Mouse (Mus musculus): ENCODE results near the gene Abcc5. TPM values are rescaled to one million over a fixed set of nuclear protein-coding genes. Genes with fewer than 3 reads are reported as not detected.
"Not testable (repeated sequence)": the region's sequence is repeated elsewhere in the genome, so short reads cannot be mapped to it uniquely, and the experiment has no call there.

Abcc5 gene
- total RNA-seq, 2 experiments from 2014 or later = 32.2 to 34.5 TPM

DNA sequence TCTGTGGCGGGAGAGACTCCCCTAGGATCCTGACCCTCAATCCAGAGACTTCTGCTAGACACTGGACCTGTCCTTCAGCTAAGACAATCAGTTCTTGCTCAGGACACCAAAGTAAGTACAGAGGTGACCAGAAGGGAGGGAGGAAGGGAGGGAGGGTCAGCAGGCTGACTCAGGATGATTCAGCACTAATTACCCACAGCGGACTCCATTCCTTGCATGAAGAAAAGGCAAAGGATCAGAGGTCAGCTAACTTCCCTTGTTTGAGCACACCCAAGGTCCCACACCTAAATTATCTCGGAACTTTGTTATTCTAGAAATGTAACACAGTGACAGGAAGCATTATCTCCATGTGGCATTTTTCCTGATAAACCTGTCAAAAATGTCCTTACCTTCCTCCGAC lies 54.5 kb downstream of the Abcc5 start:
- intact Hi-C loops (cut with DNase I) = no loop called here
- DNase-seq = no peak

GRCm38 (mm10) chr16:20368221-20368620 lies 58.0 kb downstream of the Abcc5 start:
- DNase-seq = no peak
- intact Hi-C loops (cut with DNase I) = no loop called here

- intact Hi-C loops (cut with DNase I) = no loop called here
- DNase-seq = no peak
Observed at GRCm38 (mm10) chr16:20362121-20362520, 64.1 kb downstream of the Abcc5 start.

DNA sequence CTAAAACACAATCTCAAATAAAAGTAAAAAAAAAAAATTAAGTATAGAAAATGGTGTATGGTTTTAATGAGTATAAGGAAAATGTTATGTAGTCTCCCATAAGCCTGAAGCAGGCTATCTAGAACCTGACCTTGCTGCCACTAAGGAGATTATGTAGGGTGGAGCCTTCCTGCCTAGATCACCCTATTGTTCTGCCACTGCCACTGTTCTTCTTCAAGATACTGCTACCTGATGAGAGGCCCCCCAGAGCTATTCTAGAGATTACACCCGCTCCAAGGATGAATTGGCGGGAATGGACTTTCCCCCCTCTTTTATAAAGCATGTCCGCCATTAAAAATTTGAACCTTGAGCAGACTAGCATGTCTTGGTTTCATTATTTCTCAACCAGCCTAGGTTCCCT lies 64.7 kb downstream of the Abcc5 start:
- DNase-seq; intact Hi-C loops (cut with DNase I): not testable (repeated sequence)

DNA sequence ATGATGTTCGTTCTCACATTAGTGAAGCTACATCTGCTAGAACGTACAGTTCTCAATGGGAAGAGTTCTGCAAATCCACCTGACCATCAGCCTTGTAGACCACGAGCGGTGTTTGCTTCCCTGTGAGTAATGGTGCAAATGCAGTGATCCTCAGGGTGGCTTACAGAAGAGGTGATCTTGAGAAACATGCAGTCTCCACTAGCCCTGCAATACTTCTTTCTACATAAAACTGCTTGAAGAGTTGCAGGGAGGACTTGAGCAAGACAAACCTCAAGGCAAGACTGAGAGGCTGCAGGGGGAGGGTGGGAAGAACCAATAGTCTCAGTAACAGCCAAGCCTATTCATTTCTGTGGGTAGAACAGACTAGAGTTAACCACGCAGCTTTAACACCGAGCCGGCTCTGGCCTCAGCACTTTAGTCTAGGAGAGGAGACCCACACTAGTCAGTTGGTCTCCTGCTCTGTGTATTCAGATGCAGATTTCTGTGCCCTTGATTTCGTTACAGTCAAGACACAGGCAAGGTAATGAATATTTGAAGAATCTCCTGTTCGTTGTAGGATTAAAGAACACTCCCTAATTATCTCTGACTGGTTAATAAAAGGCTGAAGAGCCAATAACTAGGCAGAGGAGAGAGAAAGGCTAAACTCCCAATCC lies 66.4 kb downstream of the Abcc5 start:
- no peak for DNase-seq
- intact Hi-C loops (cut with DNase I) = no loop called here

GRCm38 (mm10) chr16:20357837-20358236 lies 68.4 kb downstream of the Abcc5 start:
- no peak for DNase-seq
- intact Hi-C loops (cut with DNase I) = no loop called here

DNA sequence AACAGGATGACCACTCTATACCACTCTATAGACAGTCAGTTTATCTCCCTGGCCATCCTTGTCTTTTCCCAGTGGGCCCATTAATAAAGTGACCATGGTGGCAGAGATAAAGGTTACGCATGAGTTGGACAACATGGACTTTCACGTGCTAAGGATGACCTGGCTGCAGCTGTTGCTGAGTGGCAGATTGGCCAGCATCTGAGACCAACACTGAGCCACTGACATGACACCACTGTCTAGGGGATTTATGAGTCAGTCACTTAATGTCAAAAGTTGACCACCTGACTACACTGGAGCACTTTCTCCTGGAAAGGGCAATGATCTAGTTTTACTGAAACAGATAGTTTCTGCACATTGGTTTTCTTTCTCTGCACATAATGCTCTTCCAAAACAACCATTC lies 71.4 kb downstream of the Abcc5 start:
- intact Hi-C loops (cut with DNase I) = no loop called here
- no peak for DNase-seq

- intact Hi-C loops (cut with DNase I) = no loop called here
- DNase-seq = no peak
Observed at GRCm38 (mm10) chr16:20354011-20354410, 72.2 kb downstream of the Abcc5 start.

GRCm38 (mm10) chr16:20345464-20345863 lies 80.7 kb downstream of the Abcc5 start:
- DNase-seq = no peak
- intact Hi-C loops (cut with DNase I) = no loop called here

DNA sequence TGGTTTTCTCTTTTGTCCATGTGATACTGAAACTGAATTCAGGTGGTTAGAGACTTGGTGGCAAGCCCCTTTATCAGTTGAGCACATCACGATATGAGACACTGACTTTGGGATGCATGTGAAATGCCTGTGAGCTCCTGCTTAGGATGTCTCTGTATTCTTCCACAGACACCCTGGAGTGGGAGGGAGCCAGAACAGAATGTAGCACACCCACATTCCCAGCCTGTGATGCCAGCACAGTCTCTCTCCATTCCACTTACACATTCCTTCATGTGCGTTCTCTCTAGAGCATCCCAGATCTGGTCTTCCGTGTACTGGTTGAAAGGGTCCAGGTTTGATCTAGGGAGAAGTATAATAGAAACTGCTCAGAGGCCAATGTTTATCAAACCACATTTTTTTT lies 87.6 kb downstream of the Abcc5 start:
- intact Hi-C loops (cut with DNase I) = no loop called here
- no peak for DNase-seq

GRCm38 (mm10) chr16:20334918-20335317 lies 91.3 kb downstream of the Abcc5 start:
- intact Hi-C loops (cut with DNase I) = no loop called here
- DNase-seq = no peak

DNA sequence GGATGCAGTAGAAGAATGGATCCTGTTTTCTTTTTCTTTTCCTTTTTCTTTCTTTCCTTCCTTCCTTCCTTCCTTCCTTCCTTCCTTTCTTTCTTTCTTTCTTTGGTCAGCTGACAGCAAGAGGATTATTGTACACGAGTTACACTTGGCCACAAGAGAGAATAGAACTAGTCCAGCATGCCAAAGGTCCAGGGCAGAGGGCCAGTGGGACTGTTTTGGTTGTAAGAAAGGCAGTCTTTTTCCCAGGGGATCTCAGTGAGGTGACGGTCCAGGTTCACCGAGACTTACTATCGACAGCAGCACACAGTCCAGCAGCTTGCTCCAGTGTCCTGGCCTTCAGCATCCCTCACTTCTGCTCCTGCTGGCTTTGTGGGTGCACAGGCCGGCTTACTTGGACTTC lies 97.9 kb downstream of the Abcc5 start:
- intact Hi-C loops (cut with DNase I) = no loop called here
- no peak for DNase-seq

GRCm38 (mm10) chr16:20325286-20325685 lies 100.9 kb downstream of the Abcc5 start, which contains the start of gene Cyp2ab1:
Gene Cyp2ab1, minus strand, starts transcription at chr16:20325404.
- intact Hi-C loops (cut with DNase I) = no loop called here
- no peak for DNase-seq

DNA sequence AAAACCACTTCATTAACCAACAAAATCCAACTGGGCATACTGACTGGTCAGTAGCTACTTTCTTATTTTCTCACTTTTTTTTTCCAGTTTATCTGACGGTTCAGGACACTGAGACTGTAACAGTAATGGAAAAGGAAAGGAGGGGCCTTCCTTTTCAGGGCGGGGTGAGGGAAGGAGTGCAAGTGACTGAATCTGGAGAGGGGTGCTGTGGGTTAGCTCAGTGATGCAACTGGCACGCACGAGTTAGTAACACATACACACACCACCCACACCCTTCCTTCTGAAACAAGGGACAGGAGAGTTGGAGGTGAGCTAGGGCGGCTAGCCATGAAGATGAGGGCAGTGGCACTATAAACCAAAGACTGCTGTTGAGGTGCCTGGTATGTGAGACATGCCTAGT lies 102.3 kb downstream of the Abcc5 start:
- DNase-seq = no peak
- intact Hi-C loops (cut with DNase I) = no loop called here

GRCm38 (mm10) chr16:20322274-20322673 lies 103.9 kb downstream of the Abcc5 start:
- intact Hi-C loops (cut with DNase I) = no loop called here
- no peak for DNase-seq

- no peak for DNase-seq
Observed at GRCm38 (mm10) chr16:20316770-20317169, 109.4 kb downstream of the Abcc5 start.

DNA sequence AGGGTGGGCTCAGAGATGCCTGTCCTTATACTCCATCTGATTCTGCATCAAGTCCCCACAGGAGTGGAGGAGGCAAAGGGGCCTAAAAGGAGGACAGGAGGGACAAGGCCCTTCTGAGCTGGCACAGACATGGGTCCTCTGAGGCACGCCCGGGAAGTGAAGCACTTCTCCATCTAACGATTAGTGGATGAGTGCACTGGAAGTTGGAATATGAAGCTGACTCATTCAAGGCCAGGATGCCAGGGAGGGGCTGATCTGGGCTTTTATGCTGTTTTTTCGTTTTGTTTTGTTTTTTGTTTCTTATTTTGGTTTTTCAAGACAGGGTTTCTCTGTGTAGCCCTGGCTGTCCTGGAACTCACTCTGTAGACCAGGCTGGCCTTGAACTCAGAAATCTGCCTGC lies 110.9 kb downstream of the Abcc5 start:
- no peak for DNase-seq
- intact Hi-C loops (cut with DNase I) = no loop called here

More at GRCm38 (mm10) chr16:20316770-20317169, 109.4 kb downstream of the Abcc5 start:
- intact Hi-C loops (cut with DNase I) = no loop called here

DNA sequence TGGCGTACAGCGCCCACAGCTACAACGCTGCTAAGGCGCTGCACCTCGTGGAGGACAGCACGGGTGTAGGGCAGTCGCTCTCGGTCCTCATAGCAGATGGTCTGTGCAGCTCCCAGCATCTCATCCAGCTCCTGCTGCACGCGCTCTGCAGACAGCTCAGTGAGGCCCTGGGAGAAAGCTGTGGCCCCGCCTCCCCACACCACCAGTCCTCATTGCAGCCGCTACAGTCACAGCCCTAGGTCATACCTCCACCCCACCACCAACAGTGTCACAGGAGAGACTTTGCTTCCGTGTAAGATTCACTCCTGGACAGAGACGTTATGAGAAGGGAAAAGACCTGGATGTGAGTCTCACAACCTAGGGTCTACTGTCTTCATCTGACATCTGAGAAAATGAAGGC lies 113.9 kb downstream of the Abcc5 start:
- DNase-seq = no peak
- intact Hi-C loops (cut with DNase I) = no loop called here

DNA sequence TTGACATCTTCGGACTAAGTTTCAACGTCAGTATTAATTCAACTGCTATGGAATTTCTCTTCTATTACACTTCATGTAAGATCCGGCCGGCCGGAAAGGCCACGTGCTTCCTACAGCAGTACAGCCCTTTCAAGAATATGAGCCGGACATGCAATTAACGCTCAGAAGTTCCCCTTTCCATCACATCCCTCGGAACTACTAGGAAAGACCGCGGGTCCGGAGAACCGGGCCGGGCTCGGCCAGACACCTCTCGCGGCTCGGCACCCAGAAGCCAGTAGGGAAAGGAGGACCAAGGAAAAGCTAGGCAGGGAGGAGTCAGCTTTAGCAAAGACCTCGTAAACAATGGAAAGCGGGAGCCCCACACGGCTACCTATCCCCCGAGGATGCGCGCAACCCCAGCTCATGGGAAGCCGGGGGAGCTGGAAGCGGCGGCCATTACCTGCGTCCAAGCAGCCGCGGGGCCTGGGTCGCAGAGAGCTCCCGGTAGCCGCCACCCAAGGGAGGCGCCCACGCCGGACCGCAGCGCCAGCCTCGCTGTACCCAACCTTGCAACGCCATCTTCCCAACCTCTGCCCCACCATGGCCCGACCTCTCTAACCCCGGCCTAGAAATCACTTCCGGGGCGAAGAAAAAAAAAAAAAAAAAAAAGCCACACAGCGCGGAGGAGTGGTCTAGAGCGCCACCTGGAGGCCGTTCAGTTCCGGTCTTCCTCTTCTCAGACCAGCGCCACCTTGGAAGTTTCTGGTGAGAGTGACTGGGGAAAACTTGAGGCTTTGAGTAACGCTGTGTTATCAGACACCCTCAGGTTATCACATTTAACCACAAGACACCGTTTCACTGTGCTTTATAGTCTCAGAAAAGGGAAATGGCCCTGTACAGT lies 124.2 kb downstream of the Abcc5 start, which contains the start of gene Parl:
Parl (minus strand) TSS at position 618 of the 880 bp plus-strand sequence.
- intact Hi-C loops (cut with DNase I) = loop anchor here (1.0 to 10.0 kb wide), 4 partner anchors 89 to 577 kb away; partner anchors contain the start of gene Abcc5
- peak; percentile 81 to 87 for DNase-seq

DNA sequence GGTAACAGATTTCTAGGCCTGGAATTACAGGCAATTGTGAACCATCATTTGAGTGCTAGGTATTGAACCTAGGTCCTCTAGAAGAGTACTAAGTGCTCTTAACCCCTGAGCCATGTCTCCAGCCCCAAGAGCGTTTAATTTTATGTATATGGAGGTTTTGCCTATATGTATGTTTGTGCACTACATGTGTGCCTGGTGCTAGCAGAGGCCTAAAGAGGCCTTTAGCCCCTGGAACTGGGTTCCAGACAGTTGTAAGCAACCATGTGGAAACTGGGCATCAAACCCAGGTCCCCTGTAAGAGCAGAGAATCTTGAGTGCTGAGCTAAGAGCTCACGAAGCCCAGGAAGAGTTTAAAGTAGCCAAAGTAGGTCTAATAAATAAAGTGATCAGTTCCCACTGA lies 126.1 kb downstream of the Abcc5 start:
- intact Hi-C loops (cut with DNase I) = loop anchor here (5.0 to 10.0 kb wide), 3 partner anchors 127 to 575 kb away; partner anchors contain the start of gene Abcc5
- no peak for DNase-seq

Measured in heart, postnatal 36 days (tissue).